Mouse (Mus musculus) large intestine, adult 2 months (tissue): ENCODE results near the gene Krtap27-1. TPM values are rescaled to one million over a fixed set of nuclear protein-coding genes. Genes with fewer than 3 reads are reported as not detected.

ENCODE experiments used
- DNase-seq: peaks from one replicate; pipeline ENCODE4 v3.0.0-alpha.2; 2012; ENCODE audit warnings: low read depth, low spot score
- whole genome bisulfite sequencing: fragments of 180-500 bp; shearing (Covaris S2); methylation state at CpG from one replicate; pipeline ENCODE4 v1.1.7; 2018; 5-methylcytosine and 5-hydroxymethylcytosine counted together
- polyA plus RNA-seq: library from polyadenylated mRNA; depleted of rRNA; stranded (reverse); fragments of >200 nt; gene quantifications from 2 replicates; pipeline ENCODE4 v1.2.3, GENCODE M21; 2012; rRNA removed

Krtap27-1 gene
- polyA plus RNA-seq = not detected in 2 replicates

DNA sequence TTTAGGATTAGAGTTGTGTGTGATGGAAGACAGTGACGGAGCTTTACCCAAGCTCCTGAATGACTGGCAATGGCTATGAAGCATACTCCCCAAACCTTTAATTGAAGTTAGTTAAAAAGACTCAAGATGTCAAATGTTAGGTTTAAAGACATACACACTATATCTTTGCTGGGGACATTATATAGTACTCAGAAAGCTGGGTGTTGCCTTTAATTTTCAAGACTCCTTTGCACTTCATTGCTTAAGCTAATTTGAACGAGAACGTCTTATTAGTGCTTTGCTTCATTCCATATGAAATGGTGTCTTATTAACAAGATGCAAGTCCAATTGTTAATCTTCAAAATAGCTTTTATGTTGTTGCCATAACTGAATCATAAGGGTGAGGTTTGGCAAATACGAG, at the start of gene Krtap27-1:
Gene Krtap27-1 (minus strand): TSS at position 101 of the 400 bp plus-strand sequence.
- WGBS = 93% methylated on average over 4 of the region's 4 CpGs
- DNase-seq = no peak

DNA sequence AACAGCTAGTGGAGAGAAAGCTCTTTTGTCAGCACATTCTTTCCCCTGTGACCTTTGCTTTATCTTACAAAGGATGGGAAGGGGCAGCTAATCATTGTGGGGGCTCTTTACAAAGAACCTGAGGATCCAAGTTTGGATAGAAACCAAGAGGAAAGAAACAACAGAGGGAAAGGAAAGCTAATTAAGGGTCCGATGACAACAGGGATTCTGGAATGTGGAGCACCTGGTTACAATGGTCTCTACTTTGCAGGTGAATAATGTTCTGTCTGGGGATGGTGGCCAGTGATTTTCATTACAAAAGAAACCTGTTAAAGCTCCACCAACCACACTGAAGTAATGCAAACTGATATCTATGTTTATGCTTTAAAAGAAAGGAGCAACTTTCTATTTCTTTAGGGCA, 48.6 kb upstream of the Krtap27-1 start:
- 59% methylated on average over 1 of the region's 1 CpGs for WGBS
- DNase-seq = no peak

DNA sequence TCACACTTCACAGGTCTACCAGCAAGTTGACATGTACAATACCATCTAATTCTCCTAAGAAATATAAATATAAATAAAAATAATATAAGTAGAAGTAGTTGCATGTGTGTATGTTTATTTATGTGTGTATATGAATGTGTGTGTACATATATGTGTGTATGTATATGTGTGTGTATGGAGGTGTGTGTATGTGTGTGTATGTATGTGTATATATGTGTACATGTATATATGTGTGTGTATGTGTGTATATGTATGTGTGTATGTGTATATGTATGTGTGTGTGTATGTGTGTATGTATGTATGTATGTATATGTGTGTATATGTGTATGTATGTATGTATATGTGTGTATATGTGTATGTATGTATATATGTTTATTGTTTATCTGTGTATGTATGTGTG, 45.1 kb upstream of the Krtap27-1 start:
- DNase-seq = no peak

DNA sequence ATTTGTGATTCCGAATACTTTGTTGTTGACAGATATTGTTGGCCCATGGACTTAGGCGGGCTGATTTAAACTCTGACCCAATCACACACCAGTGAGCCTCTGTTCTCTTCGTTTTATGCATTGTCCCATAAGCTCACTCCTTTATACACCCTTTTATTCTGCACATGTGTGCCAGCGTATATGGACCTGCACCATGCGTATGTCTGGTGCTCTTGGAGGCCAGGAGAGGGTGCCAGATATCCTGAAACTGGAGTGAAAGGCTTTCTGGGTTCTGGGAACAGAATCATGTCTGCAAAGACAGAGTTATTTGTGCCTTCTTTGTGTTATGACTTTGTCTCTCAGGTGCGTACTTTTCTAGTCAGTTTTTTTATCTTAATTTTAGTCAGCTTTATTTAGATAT, 39.8 kb upstream of the Krtap27-1 start:
- 46% methylated on average over 6 of the region's 6 CpGs for WGBS
- DNase-seq = no peak

DNA sequence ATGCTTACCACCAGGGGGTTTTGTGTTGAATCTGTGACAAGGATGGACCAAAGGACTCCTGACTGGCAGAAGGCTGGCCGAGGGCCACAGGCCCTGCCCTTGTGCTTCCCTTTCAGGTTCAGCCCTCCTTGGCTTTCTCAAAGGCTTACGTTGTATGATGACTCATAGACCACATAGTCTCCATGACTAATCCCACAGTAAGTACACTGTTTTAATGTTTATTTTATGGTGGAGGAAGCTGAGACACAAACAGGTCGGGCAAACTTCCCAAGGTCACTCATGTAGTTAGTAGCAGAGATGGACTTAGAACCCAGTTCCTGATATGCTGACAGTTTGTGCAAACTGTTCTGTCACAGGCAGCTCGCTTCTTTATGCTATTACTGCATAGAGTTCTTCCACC, 39.3 kb upstream of the Krtap27-1 start:
- peak; percentile 88 for DNase-seq
- 16% methylated on average over 4 of the region's 4 CpGs for WGBS

DNA sequence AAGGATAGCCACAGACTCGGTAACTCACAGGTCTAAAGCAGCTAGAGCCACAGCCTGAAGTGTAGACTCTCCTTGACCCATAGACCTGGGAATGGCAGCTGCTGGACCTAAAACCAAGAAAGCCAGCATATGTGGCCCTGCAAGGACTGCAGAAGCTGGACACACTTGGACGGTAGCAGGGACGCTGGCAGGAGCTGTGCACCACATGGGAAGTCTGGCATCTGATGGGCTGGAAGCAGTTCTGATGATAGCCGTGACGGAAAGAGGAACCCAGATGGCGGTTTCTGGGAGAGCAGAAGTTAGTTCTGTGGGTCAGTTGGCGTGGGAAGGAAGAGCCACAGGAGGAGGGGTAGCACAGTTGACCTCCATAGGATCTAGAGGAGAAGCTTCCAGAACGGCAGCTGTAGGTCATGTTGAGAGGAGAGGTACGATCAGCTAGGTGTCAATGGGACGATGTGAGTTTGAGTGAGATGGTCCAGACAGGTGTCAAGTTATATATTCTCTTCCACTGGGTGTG, 36.1 kb upstream of the Krtap27-1 start, which contains the start of gene 2310061N02Rik:
Gene 2310061N02Rik (minus strand): TSS at position 467 of the 517 bp plus-strand sequence.
- WGBS = 89% methylated on average over 10 of the region's 10 CpGs
- no peak for DNase-seq

DNA sequence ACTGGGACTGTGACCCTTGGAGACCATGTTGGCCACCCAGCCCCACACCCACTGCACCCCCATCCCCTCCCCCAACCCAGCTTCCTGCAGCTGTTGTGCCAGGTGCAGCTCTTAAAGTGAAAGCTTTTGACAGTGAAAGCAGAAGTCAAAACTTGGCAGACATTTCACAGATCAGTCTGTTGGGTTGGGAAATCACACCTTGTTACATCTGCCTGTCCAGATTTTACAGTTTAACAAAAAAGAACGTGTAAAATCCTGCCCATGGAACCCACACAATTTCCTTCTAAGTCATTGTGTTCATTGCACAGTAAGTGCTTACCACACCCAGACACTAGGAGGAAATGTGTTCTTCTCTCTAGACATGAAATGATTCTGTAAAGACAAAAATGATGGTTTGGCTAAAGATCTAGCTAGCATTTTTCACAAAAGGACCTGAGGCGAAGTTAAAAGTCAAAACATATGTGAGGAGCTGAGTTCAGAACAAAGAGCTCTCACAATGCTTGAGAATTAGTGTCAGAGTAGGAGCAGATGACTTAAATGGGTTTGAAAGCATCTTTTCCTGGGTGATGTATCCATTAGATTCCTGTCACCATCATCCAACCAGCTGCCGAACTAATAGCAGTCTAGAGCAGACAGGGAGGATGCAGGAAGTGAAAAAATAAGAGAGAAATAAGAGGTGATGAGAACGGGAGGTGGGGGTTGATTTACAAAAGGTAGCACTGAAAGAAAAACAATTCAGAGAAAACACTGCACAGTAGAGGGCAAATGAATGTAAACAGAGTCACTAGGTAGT, 29.8 kb upstream of the Krtap27-1 start:
- DNase-seq = no peak
- WGBS = 23% methylated on average over 4 of the region's 4 CpGs

DNA sequence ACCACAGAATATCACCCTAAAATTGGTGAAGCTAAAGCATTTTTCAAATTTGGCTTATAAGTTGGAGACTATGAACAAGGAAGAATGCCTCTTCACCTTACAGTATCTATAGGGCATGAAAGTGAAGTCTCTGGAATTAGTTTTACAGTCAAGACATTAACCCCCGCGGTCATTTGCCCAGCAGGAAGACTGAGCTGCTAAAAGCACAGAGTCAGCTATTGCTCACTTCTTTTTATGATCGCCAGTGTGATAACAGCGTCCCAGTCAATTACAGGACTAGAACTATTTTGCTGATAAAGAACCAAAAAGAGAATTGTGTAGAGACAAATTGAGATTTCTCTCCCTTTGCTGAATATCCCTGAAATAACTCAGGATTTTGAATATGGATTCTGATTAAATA, 24.8 kb upstream of the Krtap27-1 start:
- WGBS = 34% methylated on average over 4 of the region's 4 CpGs
- DNase-seq = no peak

DNA sequence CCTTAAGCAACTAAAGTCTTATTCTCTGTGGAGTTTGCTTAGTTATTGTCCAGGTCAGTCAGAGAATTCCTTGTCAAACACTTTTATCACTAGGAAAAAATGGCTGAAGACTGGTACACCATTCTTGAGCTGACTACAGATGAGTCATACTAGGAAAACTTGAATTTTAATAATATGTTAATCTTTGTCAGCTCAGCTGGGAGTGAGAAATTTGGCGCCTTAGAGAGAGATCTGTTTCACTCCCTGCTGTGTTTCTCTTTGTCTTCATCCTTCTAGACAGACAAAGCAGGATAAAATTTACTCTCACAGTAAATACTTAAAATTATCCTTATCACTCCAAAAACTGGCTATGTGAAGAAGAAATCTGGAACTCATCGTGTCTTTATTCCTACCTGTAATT, 9.8 kb upstream of the Krtap27-1 start:
- 76% methylated on average over 2 of the region's 2 CpGs for WGBS
- no peak for DNase-seq

DNA sequence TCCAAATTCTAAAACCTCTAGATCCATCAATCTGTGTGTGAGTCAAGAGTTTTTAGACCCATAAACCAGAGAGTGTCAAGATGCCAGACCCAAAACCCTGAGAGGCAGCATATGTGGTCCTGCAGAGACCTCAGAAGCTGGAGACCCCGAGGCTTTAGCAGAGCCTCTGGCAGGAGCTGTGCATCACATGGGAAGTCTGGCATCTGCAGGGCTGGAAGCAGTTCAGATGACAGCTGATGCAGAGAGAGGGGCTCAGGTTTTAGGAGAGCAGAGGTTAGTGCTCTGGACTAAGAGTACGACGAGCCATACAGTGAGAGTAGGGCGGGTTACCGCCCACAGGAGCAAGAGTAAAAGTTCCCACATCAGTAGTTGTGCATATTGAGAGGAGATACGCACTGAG, 7.6 kb upstream of the Krtap27-1 start:
- 90% methylated on average over 6 of the region's 6 CpGs for WGBS
- no peak for DNase-seq

DNA sequence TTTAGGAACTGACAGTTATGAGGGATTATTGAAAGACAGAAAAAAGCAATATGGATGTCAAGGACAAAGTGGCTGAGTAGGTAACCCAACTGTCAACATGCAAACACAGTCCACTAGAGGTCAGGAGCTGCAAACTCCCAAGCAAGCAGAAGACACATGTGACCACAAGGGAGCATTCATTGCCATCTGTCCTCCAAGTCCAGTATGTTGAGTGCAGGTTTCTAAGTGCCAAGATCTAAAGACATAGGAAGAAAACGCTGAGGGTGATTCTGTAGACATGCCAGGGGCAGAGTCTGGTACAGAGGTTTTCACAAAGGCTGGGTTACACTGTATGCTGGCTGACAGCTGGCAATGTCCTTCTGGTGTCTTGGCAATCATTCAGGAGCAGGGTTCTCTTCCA, 14.0 kb downstream of the Krtap27-1 start:
- WGBS = 21% methylated on average over 1 of the region's 1 CpGs
- no peak for DNase-seq

DNA sequence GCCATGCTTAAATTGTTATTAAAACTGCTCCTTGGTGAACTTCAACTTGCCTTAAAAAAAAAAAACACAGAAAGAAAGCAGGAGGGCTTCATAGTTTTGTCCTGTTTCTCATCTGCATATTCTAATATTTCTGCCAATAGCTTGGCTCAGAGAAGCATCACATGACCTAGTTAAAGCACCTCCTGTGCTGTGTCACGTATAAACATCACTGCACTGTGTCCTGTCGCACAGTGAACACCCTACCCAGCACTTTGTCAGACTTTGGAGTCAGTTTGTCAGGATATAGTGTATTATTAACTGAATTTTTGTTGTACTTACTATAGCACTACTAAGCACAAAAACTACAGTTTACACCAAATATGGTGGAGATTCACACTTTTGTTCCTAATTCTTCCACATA, 19.5 kb downstream of the Krtap27-1 start:
- WGBS = 27% methylated on average over 2 of the region's 2 CpGs
- DNase-seq = no peak

DNA sequence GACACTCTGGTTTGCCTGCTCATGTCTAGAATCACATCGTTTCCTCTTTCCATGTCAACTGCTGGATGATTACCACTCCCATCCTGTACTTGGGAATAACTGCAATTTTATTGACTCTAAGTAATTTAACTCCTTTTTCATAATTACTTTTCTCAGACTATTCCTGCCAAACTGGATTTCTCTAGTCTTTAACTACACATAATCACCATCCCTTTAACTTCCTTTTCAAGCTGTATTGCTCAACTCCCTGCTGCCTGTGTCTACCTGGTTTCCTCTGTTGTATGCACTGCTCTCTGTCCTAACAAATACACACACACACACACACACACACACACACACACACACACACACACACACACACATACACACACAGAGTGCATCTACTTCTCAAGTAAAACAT, 20.4 kb downstream of the Krtap27-1 start:
- WGBS = 20% methylated on average over 1 of the region's 1 CpGs
- DNase-seq = peak; percentile 70

DNA sequence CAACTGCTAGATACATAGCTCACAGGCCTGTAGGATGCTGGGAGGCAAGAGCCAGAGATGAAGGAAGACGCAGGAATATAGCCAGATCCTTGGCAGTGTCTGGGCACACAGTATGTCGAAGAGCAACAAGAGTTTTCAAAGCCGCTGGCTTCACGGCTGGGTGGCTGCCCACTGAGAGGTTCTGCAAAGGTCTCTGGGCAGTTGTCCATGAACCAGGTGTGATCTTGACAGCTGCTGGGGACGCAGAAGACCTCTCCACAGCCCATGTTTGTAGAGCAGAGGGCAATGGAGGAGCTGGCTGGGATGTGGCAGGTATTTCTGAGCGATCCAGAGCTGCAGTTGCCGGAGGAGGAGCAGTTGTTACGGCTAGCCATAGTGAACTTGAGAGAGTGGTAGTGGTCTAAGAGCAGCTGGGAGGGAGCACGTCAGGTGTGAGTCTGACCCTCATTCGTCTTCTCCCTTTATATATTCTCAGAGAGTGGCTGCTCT, 24.1 kb downstream of the Krtap27-1 start, which contains the start of gene Krtap26-1:
Gene Krtap26-1 (minus strand): TSS at position 439 of the 489 bp plus-strand sequence.
- WGBS = 78% methylated on average over 10 of the region's 10 CpGs
- no peak for DNase-seq

DNA sequence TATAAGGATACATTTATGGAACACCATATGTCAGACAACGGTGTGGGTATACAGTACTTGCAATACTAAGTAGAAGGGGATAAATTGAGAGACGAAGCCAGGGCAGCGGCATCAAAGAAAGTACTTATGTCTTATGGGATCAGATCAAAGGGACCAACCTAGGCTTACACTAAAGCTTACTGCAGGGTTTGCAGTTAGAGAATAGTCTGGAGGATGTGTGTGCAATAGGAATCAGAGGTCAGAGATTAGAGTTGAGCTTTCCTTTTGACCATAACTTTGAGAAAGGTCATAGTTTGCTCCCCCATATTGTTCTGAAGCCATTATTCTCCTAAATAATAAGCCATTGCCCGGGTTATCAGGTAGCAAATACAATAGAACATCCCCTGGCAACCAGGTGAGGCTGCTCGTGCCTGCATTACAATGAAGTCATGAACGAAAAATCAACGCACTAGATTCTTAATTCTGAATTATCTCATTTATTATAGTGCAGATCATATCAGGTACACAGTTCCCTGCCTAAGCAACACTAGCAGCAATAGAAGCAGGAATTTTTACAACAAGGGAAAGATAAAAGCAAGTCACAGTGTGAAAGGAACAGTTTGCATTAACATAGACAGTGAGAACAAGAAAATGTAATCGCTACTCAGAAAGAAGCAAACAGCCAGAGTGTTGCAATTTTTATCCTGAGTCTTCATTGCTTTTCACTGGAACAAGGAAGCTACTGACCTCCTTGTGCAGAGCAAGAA, 24.9 kb downstream of the Krtap27-1 start:
- 72% methylated on average over 8 of the region's 8 CpGs for WGBS
- DNase-seq = no peak

DNA sequence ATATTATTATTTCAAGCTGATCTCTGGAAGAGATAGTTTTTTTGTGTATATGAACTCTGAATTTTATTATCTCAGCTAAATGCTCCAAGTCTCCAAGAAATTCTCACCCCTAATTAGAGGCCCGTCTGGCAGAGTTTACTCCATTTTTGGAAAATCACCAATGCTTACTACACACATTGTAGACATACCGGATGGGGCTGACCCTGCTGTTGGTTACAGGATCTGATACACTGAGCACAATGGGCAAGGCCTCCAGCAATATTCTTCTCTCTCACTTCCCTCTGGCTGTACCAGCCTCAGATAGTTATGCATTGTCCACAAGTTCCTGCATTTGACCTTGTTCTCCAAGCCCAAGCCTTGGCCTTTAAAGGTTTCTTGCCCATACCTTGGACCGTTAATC, 31.4 kb downstream of the Krtap27-1 start:
- WGBS = 83% methylated on average over 3 of the region's 3 CpGs
- no peak for DNase-seq

DNA sequence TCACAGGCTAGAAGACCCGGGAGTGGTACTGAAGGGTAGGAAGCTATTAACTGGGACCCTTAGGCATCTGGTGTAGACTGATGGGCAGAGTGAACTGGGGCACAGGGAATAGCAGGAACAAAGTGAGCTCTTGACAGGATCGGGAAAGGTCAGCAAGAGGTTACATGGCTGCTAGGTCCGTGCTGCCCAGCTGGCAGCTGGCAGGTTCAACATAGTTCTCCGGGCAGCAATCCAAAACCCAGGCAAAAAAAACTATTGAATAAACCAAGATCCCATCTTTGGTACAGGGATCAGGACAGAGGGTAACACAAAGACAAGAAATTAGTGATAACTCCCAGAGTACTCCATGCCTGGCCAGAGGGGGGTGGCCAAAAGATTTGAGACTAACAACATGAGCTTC, 36.3 kb downstream of the Krtap27-1 start:
- DNase-seq = no peak
- WGBS = 16% methylated on average over 4 of the region's 4 CpGs

DNA sequence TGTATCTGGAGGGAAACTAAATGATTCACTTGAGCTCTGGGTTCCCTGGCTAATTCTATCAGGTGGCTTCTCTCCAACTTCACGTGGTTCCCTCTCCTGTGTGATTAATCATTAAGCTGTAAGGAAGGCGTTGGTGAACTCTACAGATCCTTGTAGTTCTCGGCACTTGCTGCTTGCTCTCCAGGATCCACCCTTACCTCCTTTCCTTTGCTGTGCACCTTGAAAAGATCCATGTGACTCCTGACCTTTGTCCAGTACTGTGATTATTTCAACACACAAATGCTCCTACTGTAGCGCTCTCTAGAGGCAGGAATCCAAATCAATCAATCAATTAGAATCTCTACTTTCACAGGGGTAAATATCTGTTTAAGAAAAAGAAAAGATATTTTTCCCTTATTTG, 40.0 kb downstream of the Krtap27-1 start:
- 30% methylated on average over 4 of the region's 4 CpGs for WGBS
- DNase-seq = peak; percentile 93

DNA sequence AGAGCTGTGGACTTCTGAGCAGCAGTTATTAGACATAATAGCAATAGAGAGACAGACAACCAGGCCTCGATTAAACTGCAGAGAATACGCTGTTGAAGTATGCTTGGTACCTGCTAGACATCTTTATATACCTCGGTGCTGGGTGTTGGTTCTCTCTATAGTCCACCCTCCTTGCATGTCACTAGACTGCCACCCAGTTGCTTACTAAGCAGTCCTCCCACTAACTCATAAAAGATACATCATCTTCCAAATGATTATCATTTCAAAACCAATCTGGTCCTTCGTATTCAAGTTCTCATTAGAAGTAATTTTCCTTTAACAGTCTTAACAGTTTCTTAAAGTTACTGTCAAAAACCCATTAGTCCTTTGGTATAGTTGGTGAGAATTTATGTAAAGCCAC, 43.9 kb downstream of the Krtap27-1 start, which contains the start of gene 2310079G19Rik:
Gene 2310079G19Rik (minus strand): TSS at position 101 of the 400 bp plus-strand sequence.
- DNase-seq = no peak
- 93% methylated on average over 4 of the region's 4 CpGs for WGBS
